Mouse (Mus musculus) cerebellum, adult 2 months (tissue): ENCODE measurements around the gene Zfp219.

Source experiments
- CTCF ChIP-seq: fragments of 200-500 bp; IDR thresholded peaks from 2 replicates; pipeline ENCODE4 v1.5.1; 2011; ENCODE audit warnings: low read depth, mild to moderate bottlenecking, control low read depth, low read length, moderate library complexity, borderline replicate concordance; ENCODE audit not compliant: insufficient read depth
- POLR2A ChIP-seq: fragments of 200-500 bp; IDR thresholded peaks from 2 replicates; pipeline ENCODE4 v1.6.1; 2011; ENCODE audit warnings: low read length, control low read depth, borderline replicate concordance; ENCODE audit not compliant: insufficient read depth

DNA sequence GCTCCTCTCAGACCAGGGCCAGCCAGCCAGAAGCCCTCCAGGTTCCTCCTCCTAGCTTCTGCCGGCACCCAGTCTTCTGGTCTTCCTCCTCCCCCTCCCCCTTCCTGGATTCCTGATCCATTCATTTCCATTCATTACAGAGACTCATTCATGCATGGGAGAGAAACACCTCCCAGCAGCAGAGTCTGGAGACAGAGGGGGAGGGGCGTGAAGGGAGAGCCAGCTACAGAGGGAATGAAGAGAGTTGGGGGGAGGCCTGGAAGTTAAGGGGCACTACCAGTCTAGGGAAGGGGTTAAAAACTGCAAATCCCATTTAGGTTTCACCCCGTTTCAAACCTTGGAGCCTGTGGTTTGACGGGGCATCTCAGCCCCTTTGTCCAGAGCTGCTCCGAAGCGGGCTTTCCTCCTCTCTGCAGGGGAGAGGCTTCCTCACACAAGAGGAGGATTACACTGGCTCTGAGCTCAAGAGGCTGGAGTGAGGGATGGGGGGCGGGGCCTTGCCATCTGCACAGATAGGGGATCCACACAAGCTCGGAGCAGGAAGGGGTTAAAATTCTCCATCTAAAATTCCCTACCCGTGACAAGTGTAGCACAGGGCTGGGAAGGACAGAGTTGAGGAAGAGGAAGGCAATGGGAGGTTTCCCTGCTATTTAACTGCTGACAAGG, 10.0 kb downstream of the Zfp219 start:
- TF ChIP-seq CTCF (no peak), POLR2A (peak; percentile 17; the same call in 1 of the 2 replicates)
